Mouse (Mus musculus) midbrain, postnatal 0 days (tissue): ENCODE data around the gene Lep. TPM values are rescaled to one million over a fixed set of nuclear protein-coding genes. Genes with fewer than 3 reads are reported as not detected.

Experiments
- ATAC-seq: fragments of 200-750 bp; cut with Nextera tagmentation; 2 replicates; pipeline ENCODE4 v1.8.0; 2017; ENCODE audit warnings: moderate number of reproducible peaks, mild to moderate bottlenecking, moderate TSS enrichment, moderate library complexity; ENCODE audit not compliant: low FRiP score
- DNase-seq: peaks from one replicate; pipeline ENCODE4 v3.0.0-alpha.2; 2015; ENCODE audit warnings: low spot score
- H3K27ac ChIP-seq: fragments of 300-500 bp; sonication (generic); 2 replicates; pipeline ENCODE4 v1.5.1; 2014; ENCODE audit warnings: low read depth, mild to moderate bottlenecking, low read length, mixed read lengths
- H3K27me3 ChIP-seq: fragments of 300-500 bp; sonication (generic); 2 replicates; pipeline ENCODE4 v1.6.1; 2014; ENCODE audit warnings: low read length, control low read depth, mixed read lengths; ENCODE audit not compliant: insufficient read depth
- H3K36me3 ChIP-seq: fragments of 300-500 bp; sonication (generic); 2 replicates; pipeline ENCODE4 v1.6.1; 2014; ENCODE audit warnings: low read length, control low read depth, mixed read lengths; ENCODE audit not compliant: insufficient read depth
- H3K4me1 ChIP-seq: fragments of 300-500 bp; sonication (generic); 2 replicates; pipeline ENCODE4 v1.6.1; 2014; ENCODE audit warnings: mild to moderate bottlenecking, control low read depth, antibody characterized with exemption, low read length, mixed read lengths; ENCODE audit not compliant: insufficient read depth
- H3K4me2 ChIP-seq: fragments of 300-500 bp; sonication (generic); 2 replicates; pipeline ENCODE4 v1.6.1; 2014; ENCODE audit warnings: low read depth, mild to moderate bottlenecking, low read length, mixed read lengths; ENCODE audit not compliant: poor library complexity, severe bottlenecking
- H3K4me3 ChIP-seq: fragments of 300-500 bp; sonication (generic); 2 replicates; pipeline ENCODE4 v1.5.1; 2014; ENCODE audit warnings: low read depth, mild to moderate bottlenecking, low read length, moderate library complexity
- H3K9ac ChIP-seq: fragments of 300-500 bp; sonication (generic); replicated peaks from 2 replicates; pipeline ENCODE4 v1.6.1; 2014; ENCODE audit warnings: mild to moderate bottlenecking, low read length, moderate library complexity, mixed read lengths; ENCODE audit not compliant: poor library complexity, severe bottlenecking
- H3K9me3 ChIP-seq: fragments of 300-500 bp; sonication (generic); 2 replicates; pipeline ENCODE4 v1.6.1; 2016; ENCODE audit warnings: low read length, control low read depth
- CTCF ChIP-seq: IDR thresholded peaks from 2 replicates; pipeline ENCODE4 v1.5.1; 2016; ENCODE audit warnings: antibody characterized with exemption, mild to moderate bottlenecking
- WGBS: fragments of 180-500 bp; shearing (Covaris S2); extraction: QIAGEN DNeasy Blood & Tissue Kit; methylation state at CpG from one replicate; pipeline ENCODE4 v1.1.7; 2014; 5-methylcytosine and 5-hydroxymethylcytosine counted together
- polyA plus RNA-seq: library from polyadenylated mRNA; unstranded; fragments of >200 nt; fragmentation: Nextera tagmentation; extraction: Ambion mirVana; gene quantifications from 2 replicates; pipeline ENCODE4 v1.2.1, GENCODE M21; 2015
- total RNA-seq: library from RNA; depleted of rRNA; stranded (reverse); fragments of >200 nt; gene quantifications from 2 replicates; pipeline ENCODE4 v1.2.3, GENCODE M21; 2014

The Lep gene
- total and polyA plus RNA-seq, 2 experiments from 2014 or later: not detected

- ATAC-seq: 0 out of 2 replicates have a peak, but pooled peaks have one; percentile 59
- Histone ChIP-seq H3K9ac (no peak overlapping the region), H3K4me1 (no peaks in the 10 kb centered on the region), H3K27me3 (no peaks in the 10 kb centered on the region), H3K27ac (no peak overlapping the region), H3K4me2 (no peak overlapping the region), H3K4me3 (no peak overlapping the region), H3K9me3 (no peaks in the 10 kb centered on the region), H3K36me3 (no peaks in the 10 kb centered on the region)
- TF ChIP-seq CTCF: no peak
- DNase-seq: no peak
- WGBS: 28% methylated on average over 7 of the region's 7 CpGs
Observed at GRCm38 (mm10) chr6:29033981-29034646, 25.9 kb upstream of the Lep start.

- Histone ChIP-seq H3K9me3 (no peaks in the 10 kb centered on the region), H3K36me3 (no peaks in the 10 kb centered on the region), H3K9ac (no peak overlapping the region), H3K4me3 (no peak overlapping the region), H3K4me2 (no peak overlapping the region), H3K27me3 (no peaks in the 10 kb centered on the region), H3K4me1 (no peaks in the 10 kb centered on the region), H3K27ac (no peak overlapping the region)
- WGBS: 49% methylated on average over 4 of the region's 4 CpGs
- TF ChIP-seq CTCF: no peak
- DNase-seq (peak; percentile 71), ATAC-seq (no peak; the same call in 1 of the 2 replicates)
Observed at GRCm38 (mm10) chr6:29036698-29037097, 23.3 kb upstream of the Lep start.

- ATAC-seq (no peak), DNase-seq (no peak)
- Histone ChIP-seq H3K9me3 (no peaks in the 10 kb centered on the region), H3K9ac (no peak overlapping the region), H3K4me2 (no peak overlapping the region), H3K27ac (no peak overlapping the region), H3K4me3 (no peak overlapping the region), H3K4me1 (no peaks in the 10 kb centered on the region), H3K36me3 (no peaks in the 10 kb centered on the region), H3K27me3 (no peaks in the 10 kb centered on the region)
- no peak for TF ChIP-seq CTCF
- 87% methylated on average over 2 of the region's 2 CpGs for WGBS
Observed at GRCm38 (mm10) chr6:29040266-29040665, 19.8 kb upstream of the Lep start.

GRCm38 (mm10) chr6:29044029-29044428 lies 16.0 kb upstream of the Lep start:
- TF ChIP-seq CTCF: no peak
- Histone ChIP-seq H3K27me3 (no peaks in the 10 kb centered on the region), H3K9me3 (no peaks in the 10 kb centered on the region), H3K36me3 (no peaks in the 10 kb centered on the region), H3K4me1 (no peaks in the 10 kb centered on the region), H3K4me2 (no peak overlapping the region), H3K27ac (no peak overlapping the region), H3K9ac (no peak overlapping the region), H3K4me3 (no peak overlapping the region)
- DNase-seq (no peak), ATAC-seq (no peak)

GRCm38 (mm10) chr6:29049926-29050325 lies 10.1 kb upstream of the Lep start:
- DNase-seq (no peak), ATAC-seq (no peak)
- Histone ChIP-seq H3K9me3 (no peaks in the 10 kb centered on the region), H3K4me2 (no peak overlapping the region), H3K27ac (no peak overlapping the region), H3K36me3 (no peaks in the 10 kb centered on the region), H3K4me3 (no peak overlapping the region), H3K9ac (no peak overlapping the region), H3K4me1 (peaks cover 17% of the 10 kb centered on the region), H3K27me3 (no peaks in the 10 kb centered on the region)
- TF ChIP-seq CTCF: no peak
- WGBS: 51% methylated on average over 5 of the region's 5 CpGs

GRCm38 (mm10) chr6:29052188-29052587 lies 7.8 kb upstream of the Lep start:
- H3K4me3 ChIP-seq: no peak overlapping the region

More at GRCm38 (mm10) chr6:29052188-29052587, 7.8 kb upstream of the Lep start:
- DNase-seq (peak; percentile 75), ATAC-seq (peak; percentile 69)
- Histone ChIP-seq H3K9me3 (no peaks in the 10 kb centered on the region), H3K4me2 (no peak overlapping the region), H3K27me3 (no peaks in the 10 kb centered on the region), H3K27ac (peak overlapping the region; percentile 43; the same call in 1 of the 2 replicates), H3K36me3 (no peaks in the 10 kb centered on the region), H3K4me1 (peaks cover 17% of the 10 kb centered on the region), H3K9ac (no peak overlapping the region)
- 42% methylated on average over 9 of the region's 9 CpGs for WGBS
- TF ChIP-seq CTCF: no peak
